Mouse (Mus musculus): ENCODE data around the gene Gfi1b.

GRCm38 (mm10) chr2:28576815-28577214 lies 45.0 kb downstream of the Gfi1b start:
- TF ChIP-seq CTCF (IDR thresholded peaks at IDR 0.05; ENCODE audit: low read depth) = no peak
- no peak for TF ChIP-seq EP300 (IDR thresholded peaks at IDR 0.05; ENCODE audit: low read depth)
